Mouse (Mus musculus) MEL (cell line): ENCODE results near the gene Krt80.

Experiments
- CTCF ChIP-seq, 3 experiments: IDR thresholded peaks in 2 of 3; conservative IDR thresholded peaks in 1 of 3; 2 replicates each; pipeline ENCODE4 v1.5.1; 2011 to 2012; ENCODE audit warnings: low read length in 3 of 3, low read depth in 2 of 3, mild to moderate bottlenecking in 2 of 3, improper control_type of control experiment in 1 of 3, inconsistent platforms in 1 of 3, mixed read lengths in 1 of 3, moderate library complexity in 1 of 3; ENCODE audit not compliant: control insufficient read depth in 1 of 3, insufficient read depth in 1 of 3, poor library complexity in 1 of 3, severe bottlenecking in 1 of 3
- EP300 ChIP-seq, 2 experiments: IDR thresholded peaks; 2 replicates each; pipeline ENCODE4 v1.6.1; 2011; ENCODE audit warnings: improper control_type of control experiment in 2 of 2, low read length in 2 of 2, low read depth in 1 of 2, mild to moderate bottlenecking in 1 of 2
- GATA1 ChIP-seq: IDR thresholded peaks from 2 replicates; pipeline ENCODE4 v1.6.1; 2011; ENCODE audit warnings: low read depth, low read length, improper control_type of control experiment
- RAD21 ChIP-seq: IDR thresholded peaks from 2 replicates; pipeline ENCODE4 v1.6.1; 2011; ENCODE audit warnings: mild to moderate bottlenecking, low read depth, low read length, improper control_type of control experiment
- USF1 ChIP-seq: IDR thresholded peaks from 2 replicates; pipeline ENCODE4 v1.6.1; 2014; ENCODE audit warnings: low read depth, mild to moderate bottlenecking, inconsistent platforms, low read length, improper control_type of control experiment, moderate library complexity
- ZMIZ1 ChIP-seq: IDR thresholded peaks from 2 replicates; pipeline ENCODE4 v1.6.1; 2012; ENCODE audit warnings: low read depth, mild to moderate bottlenecking, inconsistent platforms, low read length, improper control_type of control experiment, moderate library complexity

DNA sequence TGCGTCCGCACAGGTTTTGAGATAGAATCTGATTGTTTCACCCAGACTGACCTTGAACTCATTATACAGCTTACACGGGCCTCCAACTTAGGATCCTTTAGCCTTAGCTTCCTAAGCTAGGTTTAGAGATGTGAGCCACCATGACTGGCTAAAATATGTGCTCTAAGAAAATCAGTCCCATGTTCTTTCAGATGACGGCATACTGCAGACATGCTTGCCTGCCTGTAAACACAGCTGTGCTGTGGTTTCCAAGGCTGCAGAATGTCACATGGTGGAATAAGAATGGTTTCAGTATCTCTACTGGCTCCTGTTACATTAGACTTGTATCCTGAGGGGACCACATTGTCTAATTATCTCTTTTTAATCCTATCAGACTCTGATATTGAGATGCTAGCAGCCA, 49.0 kb upstream of the Krt80 start:
- no peak for TF ChIP-seq EP300 (IDR thresholded peaks at IDR 0.05; ENCODE audit: low read depth in 1 of 2, low read length in 2 of 2)
- no peak for TF ChIP-seq USF1
- TF ChIP-seq GATA1 = no peak
- TF ChIP-seq ZMIZ1 = no peak
- no peak for TF ChIP-seq CTCF (IDR thresholded peaks at IDR 0.05 in 2 of 3, conservative IDR thresholded peaks at IDR 0.05 in 1 of 3; ENCODE audit: control insufficient read depth in 1 of 3, insufficient read depth in 1 of 3, low read depth in 2 of 3, low read length in 3 of 3, poor library complexity in 1 of 3, severe bottlenecking in 1 of 3)
- no peak for TF ChIP-seq RAD21
